Mouse (Mus musculus) forebrain, embryonic 12.5 days (tissue): ENCODE results near the gene Parp6. TPM values are rescaled to one million over a fixed set of nuclear protein-coding genes. Genes with fewer than 3 reads are reported as not detected.

Experiments used
- ATAC-seq: fragments of 200-750 bp; cut with Nextera tagmentation; 2 replicates; pipeline ENCODE4 v1.8.0; 2017; ENCODE audit warnings: moderate TSS enrichment; ENCODE audit not compliant: low FRiP score
- H3K27ac ChIP-seq: fragments of 300-500 bp; sonication (generic); 2 replicates; pipeline ENCODE4 v1.5.1; 2016; ENCODE audit warnings: mild to moderate bottlenecking
- H3K27me3 ChIP-seq: fragments of 300-500 bp; sonication (generic); 2 replicates; pipeline ENCODE4 v1.6.1; 2016; ENCODE audit warnings: mild to moderate bottlenecking
- H3K36me3 ChIP-seq: fragments of 300-500 bp; sonication (generic); replicated peaks from 2 replicates; pipeline ENCODE4 v1.6.1; 2016; ENCODE audit warnings: mild to moderate bottlenecking
- H3K4me1 ChIP-seq: fragments of 300-500 bp; sonication (generic); 2 replicates; pipeline ENCODE4 v1.6.1; 2016
- H3K4me2 ChIP-seq: fragments of 300-500 bp; sonication (generic); 2 replicates; pipeline ENCODE4 v1.6.1; 2016; ENCODE audit warnings: mild to moderate bottlenecking, moderate library complexity
- H3K4me3 ChIP-seq: fragments of 300-500 bp; sonication (generic); replicated peaks from 2 replicates; pipeline ENCODE4 v1.5.1; 2016; ENCODE audit warnings: mild to moderate bottlenecking
- H3K9ac ChIP-seq: fragments of 300-500 bp; sonication (generic); 2 replicates; pipeline ENCODE4 v1.6.1; 2016; ENCODE audit warnings: mild to moderate bottlenecking
- H3K9me3 ChIP-seq: fragments of 300-500 bp; sonication (generic); 2 replicates; pipeline ENCODE4 v1.6.1; 2016
- WGBS: fragments of 180-500 bp; shearing (Covaris S2); methylation state at CpG from one replicate; pipeline ENCODE4 v1.1.7; 2016; 5-methylcytosine and 5-hydroxymethylcytosine counted together
- polyA plus RNA-seq: library from polyadenylated mRNA; unstranded; fragments of >200 nt; fragmentation: Nextera tagmentation; extraction: Ambion mirVana; gene quantifications from 2 replicates; pipeline ENCODE4 v1.2.1, GENCODE M21; 2016

Gene Parp6
- polyA plus RNA-seq, 1 experiment from 2014 or later: 105 TPM

GRCm38 (mm10) chr9:59658146-59658545 is 41.1 kb downstream of the Parp6 start:
- H3K27ac ChIP-seq: peak overlapping the region; percentile 98
- ATAC-seq: no peak
- no peaks in the 10 kb centered on the region for H3K9me3 ChIP-seq
- H3K4me1 ChIP-seq: peaks cover 59% of the 10 kb centered on the region
- H3K27me3 ChIP-seq: no peaks in the 10 kb centered on the region
- peak overlapping the region; percentile 90 for H3K9ac ChIP-seq
- H3K4me2 ChIP-seq: peak overlapping the region; percentile 79
- peak overlapping the region; percentile 83 for H3K4me3 ChIP-seq
- peaks cover 31% of the 10 kb centered on the region for H3K36me3 ChIP-seq
- 4% methylated on average over 4 of the region's 4 CpGs for WGBS

- Histone ChIP-seq H3K4me2 (peak overlapping the region; percentile 79), H3K27ac (peak overlapping the region; percentile 38), H3K36me3 (peaks cover 43% of the 10 kb centered on the region), H3K27me3 (no peaks in the 10 kb centered on the region), H3K4me1 (peaks cover 70% of the 10 kb centered on the region), H3K9ac (peak overlapping the region; percentile 90), H3K4me3 (peak overlapping the region; percentile 83), H3K9me3 (no peaks in the 10 kb centered on the region)
- peak; percentile 20; the same call in 1 of the 2 replicates for ATAC-seq
- WGBS: 28% methylated on average over 14 of the region's 14 CpGs
Measured at GRCm38 (mm10) chr9:59659036-59660026, 42.2 kb downstream of the Parp6 start.

GRCm38 (mm10) chr9:59660421-59660820 is 43.3 kb downstream of the Parp6 start:
- 58% methylated on average over 10 of the region's 10 CpGs for WGBS
- Histone ChIP-seq H3K27ac (peak overlapping the region; percentile 46; the same call in 1 of the 2 replicates), H3K9ac (peak overlapping the region; percentile 48), H3K4me2 (peak overlapping the region; percentile 79), H3K4me3 (peak overlapping the region; percentile 83; the same call in 1 of the 2 replicates), H3K9me3 (no peaks in the 10 kb centered on the region), H3K4me1 (peaks cover 67% of the 10 kb centered on the region), H3K27me3 (no peaks in the 10 kb centered on the region), H3K36me3 (peaks cover 54% of the 10 kb centered on the region)
- ATAC-seq: no peak

- Histone ChIP-seq H3K36me3 (peaks cover 64% of the 10 kb centered on the region), H3K27ac (no peak overlapping the region), H3K4me2 (peak overlapping the region; percentile 79), H3K4me3 (no peak overlapping the region), H3K4me1 (peaks cover 62% of the 10 kb centered on the region), H3K9ac (no peak overlapping the region), H3K9me3 (no peaks in the 10 kb centered on the region), H3K27me3 (no peaks in the 10 kb centered on the region)
- 79% methylated on average over 6 of the region's 6 CpGs for WGBS
- no peak for ATAC-seq
Measured at GRCm38 (mm10) chr9:59661298-59661975, 44.4 kb downstream of the Parp6 start.

GRCm38 (mm10) chr9:59663226-59663625 is 46.1 kb downstream of the Parp6 start:
- H3K27ac ChIP-seq: no peak overlapping the region
- no peaks in the 10 kb centered on the region for H3K9me3 ChIP-seq
- ATAC-seq: no peak
- 80% methylated on average over 7 of the region's 7 CpGs for WGBS
- H3K27me3 ChIP-seq: no peaks in the 10 kb centered on the region
- H3K4me1 ChIP-seq: peaks cover 60% of the 10 kb centered on the region
- H3K4me3 ChIP-seq: no peak overlapping the region
- peaks cover 82% of the 10 kb centered on the region for H3K36me3 ChIP-seq
- no peak overlapping the region for H3K4me2 ChIP-seq
- no peak overlapping the region for H3K9ac ChIP-seq

GRCm38 (mm10) chr9:59663957-59664356 is 46.9 kb downstream of the Parp6 start:
- Histone ChIP-seq H3K4me3 (no peak overlapping the region), H3K4me2 (no peak overlapping the region), H3K9ac (no peak overlapping the region), H3K36me3 (peaks cover 90% of the 10 kb centered on the region), H3K27ac (no peak overlapping the region), H3K4me1 (peaks cover 52% of the 10 kb centered on the region), H3K9me3 (no peaks in the 10 kb centered on the region), H3K27me3 (no peaks in the 10 kb centered on the region)
- no peak for ATAC-seq
- 62% methylated on average over 3 of the region's 3 CpGs for WGBS

- H3K36me3 ChIP-seq: peaks cover 94% of the 10 kb centered on the region
- H3K9me3 ChIP-seq: no peaks in the 10 kb centered on the region
Measured at GRCm38 (mm10) chr9:59664664-59665256, 47.7 kb downstream of the Parp6 start.

GRCm38 (mm10) chr9:59666016-59666415 is 48.9 kb downstream of the Parp6 start:
- peaks cover 32% of the 10 kb centered on the region for H3K4me1 ChIP-seq
- ATAC-seq: no peak
- H3K4me3 ChIP-seq: no peak overlapping the region
- H3K36me3 ChIP-seq: peaks cover 96% of the 10 kb centered on the region
- no peaks in the 10 kb centered on the region for H3K9me3 ChIP-seq
- H3K27ac ChIP-seq: no peak overlapping the region
- 85% methylated on average over 8 of the region's 8 CpGs for WGBS
- no peak overlapping the region for H3K9ac ChIP-seq
- H3K27me3 ChIP-seq: no peaks in the 10 kb centered on the region
- H3K4me2 ChIP-seq: no peak overlapping the region

More at GRCm38 (mm10) chr9:59664664-59665256, 47.7 kb downstream of the Parp6 start:
- no peak for ATAC-seq
- Histone ChIP-seq H3K27ac (no peak overlapping the region), H3K9ac (no peak overlapping the region), H3K4me3 (no peak overlapping the region), H3K4me1 (peaks cover 44% of the 10 kb centered on the region), H3K4me2 (no peak overlapping the region), H3K27me3 (no peaks in the 10 kb centered on the region)
- 72% methylated on average over 4 of the region's 4 CpGs for WGBS

- no peak overlapping the region for H3K4me2 ChIP-seq
- WGBS: 88% methylated on average over 1 of the region's 1 CpGs
- no peaks in the 10 kb centered on the region for H3K9me3 ChIP-seq
- H3K27me3 ChIP-seq: no peaks in the 10 kb centered on the region
- no peak for ATAC-seq
- peaks cover 96% of the 10 kb centered on the region for H3K36me3 ChIP-seq
- no peak overlapping the region for H3K27ac ChIP-seq
- H3K4me3 ChIP-seq: no peak overlapping the region
- no peak overlapping the region for H3K9ac ChIP-seq
- peaks cover 24% of the 10 kb centered on the region for H3K4me1 ChIP-seq
Measured at GRCm38 (mm10) chr9:59666813-59667212, 49.7 kb downstream of the Parp6 start.

- ATAC-seq: no peak
- Histone ChIP-seq H3K4me2 (no peak overlapping the region), H3K36me3 (peaks cover 96% of the 10 kb centered on the region), H3K27ac (no peak overlapping the region), H3K27me3 (no peaks in the 10 kb centered on the region), H3K4me3 (no peak overlapping the region), H3K9me3 (no peaks in the 10 kb centered on the region), H3K4me1 (peaks cover 19% of the 10 kb centered on the region), H3K9ac (no peak overlapping the region)
- whole genome bisulfite sequencing: 86% methylated on average over 4 of the region's 4 CpGs
Measured at GRCm38 (mm10) chr9:59667250-59667649, 50.2 kb downstream of the Parp6 start.

GRCm38 (mm10) chr9:59667904-59668303 is 50.8 kb downstream of the Parp6 start:
- Histone ChIP-seq H3K27me3 (no peaks in the 10 kb centered on the region), H3K4me1 (peaks cover 13% of the 10 kb centered on the region), H3K4me2 (no peak overlapping the region), H3K27ac (no peak overlapping the region), H3K9ac (no peak overlapping the region), H3K4me3 (no peak overlapping the region), H3K9me3 (no peaks in the 10 kb centered on the region), H3K36me3 (peaks cover 99% of the 10 kb centered on the region)
- no peak for ATAC-seq
- 90% methylated on average over 6 of the region's 6 CpGs for WGBS

- Histone ChIP-seq H3K9ac (no peak overlapping the region), H3K36me3 (peaks cover 99% of the 10 kb centered on the region), H3K4me3 (no peak overlapping the region), H3K4me2 (no peak overlapping the region), H3K27ac (no peak overlapping the region), H3K9me3 (no peaks in the 10 kb centered on the region), H3K27me3 (no peaks in the 10 kb centered on the region), H3K4me1 (peaks cover 7% of the 10 kb centered on the region)
- ATAC-seq: no peak
- 81% methylated on average over 7 of the region's 7 CpGs for WGBS
Measured at GRCm38 (mm10) chr9:59668473-59668872, 51.4 kb downstream of the Parp6 start.
